Mouse (Mus musculus): ENCODE measurements at regions not wholly inside any gene's neighbourhood (a gene's known extent, or its start where the extent isn't known, plus 50 kb on each side); places are given as distances from the start of the nearest gene placed in this dataset.

DNA sequence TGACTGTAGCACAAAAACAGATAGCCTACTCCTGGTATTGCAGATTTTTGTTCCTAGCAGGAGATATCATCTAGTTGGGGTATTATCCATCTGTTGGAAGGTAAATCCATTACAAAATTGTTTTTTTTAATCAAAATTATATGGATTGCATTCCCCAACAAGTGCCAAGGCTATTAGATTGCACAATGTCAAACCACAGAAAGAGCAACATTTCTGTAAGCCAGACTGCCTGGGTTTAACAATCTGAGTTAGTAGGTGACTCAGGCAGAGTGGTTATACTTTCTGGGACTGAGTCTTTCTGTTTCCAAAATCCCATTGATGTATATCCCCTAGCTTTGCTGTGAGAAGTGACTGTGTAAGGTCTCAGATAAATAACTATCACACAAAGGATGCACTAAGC, 155.0 kb downstream of the Cxcl12 start:
- Histone ChIP-seq H3K4me1 (0 out of 2 replicates have a peak, but pooled peaks cover 3% of the 10 kb centered on the region), H3K27ac (no peak overlapping the region), H3K4me2 (no peak overlapping the region), H3K36me3 (replicated peaks) (no peaks in the 10 kb centered on the region), H3K9me3 (no peaks in the 10 kb centered on the region), H3K27me3 (replicated peaks) (no peaks in the 10 kb centered on the region), H3K9ac (no peak overlapping the region), H3K4me3 (no peak overlapping the region)
- ATAC-seq (replicated peaks), result no peak

DNA sequence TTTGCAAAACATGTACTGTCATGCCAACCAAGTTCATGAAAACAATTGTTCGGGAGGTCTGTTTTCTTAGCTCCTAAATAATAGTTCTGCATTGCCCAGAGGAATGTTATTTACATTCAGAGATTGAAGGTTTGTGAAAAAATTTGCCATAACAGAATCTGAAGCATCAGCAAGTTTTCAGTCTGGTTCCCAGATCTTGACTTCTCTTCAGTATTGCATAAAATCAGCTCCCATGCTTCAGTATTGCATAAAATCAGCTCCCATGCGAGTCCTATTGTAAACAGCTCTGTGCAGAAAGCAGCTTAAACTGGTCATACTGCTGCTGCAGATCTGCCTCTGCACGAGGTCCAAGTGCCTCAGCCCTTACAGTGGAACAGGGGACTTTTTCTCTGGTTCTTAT, 155.5 kb downstream of the Cxcl12 start:
- Histone ChIP-seq H3K36me3 (replicated peaks) (no peaks in the 10 kb centered on the region), H3K4me3 (no peak overlapping the region), H3K9ac (no peak overlapping the region), H3K4me2 (no peak overlapping the region), H3K9me3 (no peaks in the 10 kb centered on the region), H3K27me3 (replicated peaks) (no peaks in the 10 kb centered on the region), H3K4me1 (0 out of 2 replicates have a peak, but pooled peaks cover 3% of the 10 kb centered on the region), H3K27ac (no peak overlapping the region)
- ATAC-seq (replicated peaks), result no peak
- 56% methylated on average over 3 of the region's 3 CpGs for WGBS

DNA sequence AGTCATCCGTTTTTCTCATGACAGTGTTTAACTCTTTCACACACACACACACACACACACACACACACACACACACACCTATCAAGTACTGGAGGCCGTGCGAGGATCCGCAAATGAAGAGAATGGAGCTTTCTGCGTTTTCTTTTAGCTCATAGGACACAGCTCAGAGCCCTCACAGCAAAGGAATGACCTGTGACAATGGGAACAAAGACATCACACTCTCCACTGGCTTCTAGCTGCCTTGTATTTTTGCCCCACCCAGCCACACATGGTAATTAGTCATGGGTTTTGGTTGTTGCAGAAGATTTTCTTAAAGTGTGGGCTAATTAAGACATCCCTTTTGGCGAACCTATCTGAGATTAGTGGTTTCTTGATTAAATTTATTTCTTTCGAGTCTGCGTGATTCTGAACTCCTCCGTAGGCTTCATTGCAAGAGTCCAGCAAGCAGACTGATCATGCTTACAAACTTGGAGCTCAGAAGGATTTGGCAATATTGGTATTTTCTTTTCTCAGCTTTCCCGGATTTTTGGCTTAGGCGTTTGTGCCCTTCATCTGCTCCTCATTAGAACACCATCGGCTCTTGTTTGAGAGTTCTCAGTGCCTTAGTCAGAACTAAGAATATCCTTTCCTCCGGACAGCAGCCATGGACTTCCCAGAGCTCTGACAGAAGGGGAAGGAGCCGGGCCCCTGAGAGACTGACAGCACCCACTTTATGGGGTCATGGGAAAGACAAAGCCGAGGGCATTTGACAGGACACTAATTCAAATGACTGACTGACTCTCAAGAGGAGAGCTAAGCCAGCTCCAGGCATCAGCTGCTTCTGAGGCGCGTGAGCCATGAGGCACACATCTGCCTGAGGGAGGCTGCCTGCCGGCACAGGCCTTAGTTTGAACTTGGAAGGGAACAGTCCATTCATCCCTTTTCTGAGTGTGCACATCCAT, 158.8 kb downstream of the Cxcl12 start:
- ATAC-seq (replicated peaks), result no peak
- no peak overlapping the region for H3K4me3 ChIP-seq
- WGBS, result 23% methylated on average over 18 of the region's 18 CpGs
- no peak overlapping the region for H3K27ac ChIP-seq
- no peaks in the 10 kb centered on the region for H3K36me3 ChIP-seq (replicated peaks)
- no peaks in the 10 kb centered on the region for H3K27me3 ChIP-seq (replicated peaks)
- no peaks in the 10 kb centered on the region for H3K9me3 ChIP-seq
- H3K4me1 ChIP-seq, result 0 out of 2 replicates have a peak, but pooled peaks cover 3% of the 10 kb centered on the region
- H3K9ac ChIP-seq, result no peak overlapping the region
- no peak overlapping the region for H3K4me2 ChIP-seq

DNA sequence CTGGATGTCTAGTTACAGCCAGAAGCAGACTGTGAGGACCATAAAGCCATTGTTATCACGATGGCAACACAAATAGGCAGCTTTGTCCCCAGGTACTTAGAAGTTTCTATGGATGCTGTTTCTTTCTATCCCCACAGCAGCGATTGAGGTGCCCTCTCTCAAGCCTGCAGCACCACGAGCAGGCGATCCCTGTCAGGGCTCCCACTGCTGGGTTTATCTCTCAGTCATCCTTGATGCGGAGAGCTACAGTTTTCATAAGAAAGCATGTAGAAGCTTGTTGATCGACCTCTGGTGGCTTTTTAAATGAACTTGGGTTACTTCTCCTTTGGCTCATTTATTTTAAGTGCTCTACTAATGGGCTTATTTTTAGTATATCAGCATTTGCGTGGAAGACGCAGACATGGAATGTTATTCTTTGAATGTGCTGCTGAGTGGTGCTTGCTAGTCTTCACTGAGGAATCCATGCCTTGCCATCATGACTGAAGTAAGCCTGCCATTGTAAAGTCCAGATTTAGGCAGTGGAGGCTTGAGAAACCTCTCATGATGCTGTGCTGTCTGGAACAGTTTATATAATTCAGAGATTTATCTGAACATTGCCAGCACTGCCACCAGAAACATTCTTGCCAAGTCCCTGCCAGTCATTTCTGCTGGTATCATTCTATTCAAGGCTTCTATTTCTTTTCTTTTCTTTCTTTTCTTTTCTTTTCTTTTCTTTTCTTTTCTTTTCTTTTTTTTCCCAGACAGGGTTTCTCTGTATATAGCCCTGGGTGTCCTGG, 161.0 kb downstream of the Cxcl12 start:
- Histone ChIP-seq H3K27me3 (replicated peaks) (no peaks in the 10 kb centered on the region), H3K36me3 (replicated peaks) (no peaks in the 10 kb centered on the region)
- WGBS, result 74% methylated on average over 8 of the region's 8 CpGs

DNA sequence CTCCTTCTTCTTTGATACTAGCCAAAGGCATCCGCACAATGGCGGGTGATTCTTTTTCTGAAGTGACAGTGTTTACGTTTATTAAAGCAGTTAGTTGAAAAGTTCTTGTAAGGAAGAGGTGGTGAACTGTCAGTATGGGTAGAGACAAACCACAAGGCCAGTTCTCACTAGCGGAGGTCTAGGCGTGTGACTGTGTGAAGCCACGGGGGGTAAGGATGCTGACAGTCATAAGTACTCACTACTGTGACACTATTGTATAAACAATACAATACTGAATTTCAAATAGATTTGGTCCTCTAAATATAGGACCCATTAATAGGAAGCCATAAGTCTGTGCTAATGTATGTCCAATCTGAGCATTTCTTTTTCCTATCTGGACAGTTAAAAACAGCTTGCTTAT, 161.9 kb downstream of the Cxcl12 start:
- H3K9ac ChIP-seq, result no peak overlapping the region
- no peaks in the 10 kb centered on the region for H3K27me3 ChIP-seq (replicated peaks)
- no peak overlapping the region for H3K27ac ChIP-seq
- H3K4me2 ChIP-seq, result no peak overlapping the region
- H3K4me3 ChIP-seq, result no peak overlapping the region
- no peaks in the 10 kb centered on the region for H3K9me3 ChIP-seq
- 0 out of 2 replicates have a peak, but pooled peaks cover 3% of the 10 kb centered on the region for H3K4me1 ChIP-seq
- WGBS, result 90% methylated on average over 6 of the region's 6 CpGs
- ATAC-seq (replicated peaks), result no peak
- no peaks in the 10 kb centered on the region for H3K36me3 ChIP-seq (replicated peaks)

More for the DNA sequence above, 161.0 kb downstream of the Cxcl12 start:
- Histone ChIP-seq H3K4me2 (no peak overlapping the region), H3K4me1 (0 out of 2 replicates have a peak, but pooled peaks cover 3% of the 10 kb centered on the region), H3K27ac (no peak overlapping the region), H3K9ac (no peak overlapping the region), H3K9me3 (no peaks in the 10 kb centered on the region), H3K4me3 (no peak overlapping the region)
- no peak for ATAC-seq (replicated peaks)

DNA sequence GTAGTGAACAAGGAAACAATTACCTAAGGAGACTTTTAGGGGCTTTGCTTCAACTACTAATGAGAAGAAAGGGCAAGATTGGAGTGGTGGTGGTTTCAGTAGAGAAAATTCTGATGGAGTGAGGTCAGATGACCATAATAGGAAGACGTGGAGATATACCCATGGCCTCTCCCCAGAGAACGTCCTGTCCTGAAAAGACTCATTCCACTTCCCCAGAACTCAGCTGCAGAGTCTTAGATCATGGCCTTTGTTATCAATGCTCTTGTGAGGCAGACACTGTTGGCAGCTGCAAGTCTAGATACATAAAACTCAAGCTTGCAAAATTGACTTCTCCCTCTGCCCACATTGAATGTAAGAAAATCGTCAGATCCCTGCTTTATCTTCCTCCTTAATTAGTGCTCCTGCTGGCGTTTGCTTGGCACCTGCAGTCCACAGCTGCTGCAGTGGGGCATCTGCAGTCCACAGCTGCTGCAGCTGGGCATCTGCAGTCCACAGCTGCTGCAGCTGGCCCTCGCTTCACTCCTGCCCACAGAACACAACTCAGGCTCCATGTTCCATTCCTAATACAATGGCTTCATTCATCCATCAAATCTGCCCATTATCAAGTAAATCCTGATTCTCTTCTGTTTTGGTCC, 162.5 kb downstream of the Cxcl12 start:
- Histone ChIP-seq H3K9ac (no peak overlapping the region), H3K9me3 (no peaks in the 10 kb centered on the region), H3K36me3 (replicated peaks) (no peaks in the 10 kb centered on the region), H3K4me3 (no peak overlapping the region), H3K4me1 (0 out of 2 replicates have a peak, but pooled peaks cover 3% of the 10 kb centered on the region), H3K4me2 (no peak overlapping the region), H3K27me3 (replicated peaks) (no peaks in the 10 kb centered on the region), H3K27ac (no peak overlapping the region)
- WGBS, result 15% methylated on average over 5 of the region's 5 CpGs
- no peak for ATAC-seq (replicated peaks)

DNA sequence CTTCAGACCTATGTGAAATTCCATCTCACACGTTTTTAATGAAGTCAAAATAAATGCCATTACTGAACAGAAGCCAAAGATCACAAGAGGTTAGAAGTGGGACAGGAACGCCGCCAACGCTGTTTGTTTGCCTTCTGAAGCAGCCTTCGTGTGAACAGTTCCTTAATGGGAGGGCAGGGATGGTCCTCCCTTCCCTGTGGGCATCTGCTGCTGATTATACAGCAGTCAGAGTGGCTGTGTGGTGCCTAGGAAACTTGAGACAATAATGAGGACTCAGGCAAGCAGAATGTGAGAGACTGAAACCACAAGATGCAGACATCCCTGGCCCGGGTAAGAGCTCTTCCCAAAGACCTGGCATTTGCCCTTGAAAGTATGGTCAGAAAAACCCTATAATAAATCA, 164.3 kb downstream of the Cxcl12 start:
- Histone ChIP-seq H3K36me3 (replicated peaks) (no peaks in the 10 kb centered on the region), H3K4me2 (no peak overlapping the region), H3K27ac (no peak overlapping the region), H3K27me3 (replicated peaks) (no peaks in the 10 kb centered on the region), H3K9me3 (no peaks in the 10 kb centered on the region), H3K4me1 (no peaks in the 10 kb centered on the region), H3K4me3 (no peak overlapping the region), H3K9ac (no peak overlapping the region)
- WGBS, result 61% methylated on average over 6 of the region's 6 CpGs
- no peak for ATAC-seq (replicated peaks)

DNA sequence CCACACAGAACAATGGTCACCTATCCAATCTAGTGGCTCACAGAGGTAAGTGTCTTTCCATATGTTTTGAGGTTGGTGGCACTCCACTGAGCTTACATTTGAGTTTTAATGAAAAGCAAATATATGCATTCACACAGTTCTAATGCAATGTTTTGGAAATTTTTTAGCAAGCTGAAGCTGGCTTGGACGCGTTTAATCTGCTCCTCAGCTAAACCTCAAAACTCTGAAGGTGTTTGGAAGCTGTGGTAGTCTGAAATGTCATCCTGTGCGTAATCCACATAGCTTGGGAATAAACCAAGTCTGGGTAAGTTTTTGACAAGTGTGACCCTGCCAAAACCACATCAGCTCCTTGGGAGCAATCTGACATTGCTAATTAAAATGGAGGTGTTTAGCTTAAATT, 173.8 kb downstream of the Cxcl12 start:
- WGBS, result 94% methylated on average over 3 of the region's 3 CpGs

DNA sequence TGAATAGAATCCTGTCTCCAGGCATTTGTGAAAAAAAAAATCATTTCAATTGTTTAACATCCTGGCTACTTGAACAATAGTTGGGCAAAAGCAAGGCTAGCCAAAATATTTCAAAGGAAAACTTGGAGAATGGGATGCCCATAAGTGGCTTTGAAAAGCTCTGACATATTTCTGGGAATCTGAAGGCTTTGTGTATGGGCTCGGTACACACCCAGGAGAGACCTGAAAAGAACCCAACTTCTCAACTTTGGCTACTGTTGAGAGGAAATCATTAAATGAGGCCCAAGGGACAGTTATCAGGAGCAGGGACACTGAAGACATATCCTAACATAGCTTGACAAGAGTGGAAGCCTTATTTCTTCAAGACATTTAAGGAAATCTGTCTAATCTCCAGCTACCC, 179.0 kb downstream of the Cxcl12 start:
- Histone ChIP-seq H3K9me3 (peaks cover 5% of the 10 kb centered on the region; the same call in 1 of the 2 replicates), H3K4me3 (no peak overlapping the region), H3K36me3 (replicated peaks) (no peaks in the 10 kb centered on the region), H3K27ac (no peak overlapping the region), H3K4me1 (no peaks in the 10 kb centered on the region), H3K9ac (no peak overlapping the region), H3K4me2 (no peak overlapping the region), H3K27me3 (replicated peaks) (no peaks in the 10 kb centered on the region)
- ATAC-seq (replicated peaks), result no peak
- WGBS, result 84% methylated on average over 1 of the region's 1 CpGs

More for the DNA sequence above, 173.8 kb downstream of the Cxcl12 start:
- no peak for ATAC-seq (replicated peaks)
- Histone ChIP-seq H3K4me1 (no peaks in the 10 kb centered on the region), H3K36me3 (replicated peaks) (no peaks in the 10 kb centered on the region), H3K9me3 (peaks cover 5% of the 10 kb centered on the region; the same call in 1 of the 2 replicates), H3K9ac (no peak overlapping the region), H3K27me3 (replicated peaks) (no peaks in the 10 kb centered on the region), H3K4me2 (no peak overlapping the region), H3K27ac (no peak overlapping the region), H3K4me3 (no peak overlapping the region)

DNA sequence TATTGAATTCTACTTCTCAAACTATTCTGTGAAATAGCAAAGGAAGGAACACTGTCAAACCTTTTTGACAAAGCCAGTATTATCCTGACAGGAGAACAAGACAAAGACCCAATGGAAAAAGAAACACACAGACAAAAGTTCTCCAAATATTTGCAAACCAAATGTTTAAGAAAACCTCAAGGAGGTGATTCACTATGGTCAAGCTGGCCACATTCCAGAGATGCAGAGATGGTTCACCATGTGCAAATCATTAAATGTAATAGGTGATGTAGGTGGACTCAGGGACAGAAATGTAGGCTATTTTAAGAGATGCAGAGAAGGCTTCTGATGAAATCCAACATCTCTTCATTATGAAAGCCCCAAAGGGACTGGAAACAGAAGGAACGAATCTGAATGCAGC, 183.5 kb downstream of the Cxcl12 start:
- H3K9ac ChIP-seq, result no peak overlapping the region
- no peak overlapping the region for H3K27ac ChIP-seq
- 81% methylated on average over 1 of the region's 1 CpGs for WGBS
- no peaks in the 10 kb centered on the region for H3K4me1 ChIP-seq
- H3K36me3 ChIP-seq (replicated peaks), result no peaks in the 10 kb centered on the region
- no peak for ATAC-seq (replicated peaks)
- no peak overlapping the region for H3K4me3 ChIP-seq
- no peaks in the 10 kb centered on the region for H3K9me3 ChIP-seq
- H3K4me2 ChIP-seq, result no peak overlapping the region
- no peaks in the 10 kb centered on the region for H3K27me3 ChIP-seq (replicated peaks)

DNA sequence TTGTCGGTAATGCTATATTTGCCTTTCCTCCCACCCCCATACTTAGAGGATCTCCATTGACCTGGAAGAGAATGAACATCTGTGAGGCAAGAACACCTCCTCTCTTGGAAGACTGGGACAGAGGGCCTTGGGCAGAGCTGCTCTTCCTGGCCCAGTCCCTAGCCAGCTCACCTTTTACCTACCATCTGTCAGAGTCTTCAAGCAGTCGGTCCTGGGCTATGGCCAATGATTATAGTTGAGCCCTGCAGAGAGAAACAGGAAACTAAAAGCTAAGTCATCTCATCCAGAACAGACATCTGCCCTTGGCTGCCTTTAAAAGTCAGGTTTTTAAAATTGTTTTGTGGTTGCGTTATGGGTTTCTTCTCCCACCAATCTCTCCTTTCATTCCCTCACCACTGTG, 184.8 kb downstream of the Cxcl12 start:
- no peak overlapping the region for H3K9ac ChIP-seq
- no peaks in the 10 kb centered on the region for H3K4me1 ChIP-seq
- H3K4me3 ChIP-seq, result no peak overlapping the region
- H3K4me2 ChIP-seq, result no peak overlapping the region
- WGBS, result 93% methylated on average over 3 of the region's 3 CpGs
- no peak for ATAC-seq (replicated peaks)
- H3K27me3 ChIP-seq (replicated peaks), result no peaks in the 10 kb centered on the region
- H3K9me3 ChIP-seq, result no peaks in the 10 kb centered on the region
- H3K27ac ChIP-seq, result no peak overlapping the region
- no peaks in the 10 kb centered on the region for H3K36me3 ChIP-seq (replicated peaks)

DNA sequence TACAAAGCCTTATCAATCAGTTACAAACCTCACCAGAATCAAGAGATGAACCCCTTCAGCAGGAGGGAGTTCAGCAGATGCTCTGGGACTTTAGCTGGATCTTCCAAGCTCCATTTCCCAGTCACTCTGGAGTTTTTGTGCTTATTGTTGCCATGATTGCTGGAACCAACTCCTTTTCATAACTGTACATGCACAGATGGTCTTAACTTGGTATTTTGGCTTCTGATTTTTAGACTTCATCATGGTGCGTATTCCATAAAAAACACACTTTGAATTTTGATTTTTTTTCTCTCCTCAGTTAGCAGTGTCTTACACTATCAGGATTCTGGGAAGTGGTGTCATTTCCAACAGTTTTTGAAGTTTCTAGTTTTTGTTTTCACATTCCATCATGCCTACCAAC, 187.8 kb downstream of the Cxcl12 start:
- Histone ChIP-seq H3K4me1 (no peaks in the 10 kb centered on the region), H3K9me3 (no peaks in the 10 kb centered on the region), H3K9ac (no peak overlapping the region), H3K4me3 (no peak overlapping the region), H3K36me3 (replicated peaks) (no peaks in the 10 kb centered on the region), H3K27me3 (replicated peaks) (no peaks in the 10 kb centered on the region), H3K4me2 (no peak overlapping the region), H3K27ac (no peak overlapping the region)
- ATAC-seq (replicated peaks), result no peak
- 91% methylated on average over 1 of the region's 1 CpGs for WGBS
